Mouse (Mus musculus): ENCODE results near the gene Rps29. TPM values are rescaled to one million over a fixed set of nuclear protein-coding genes. Genes with fewer than 3 reads are reported as not detected.
"Not testable (repeated sequence)": the region's sequence is repeated elsewhere in the genome, so short reads cannot be mapped to it uniquely, and the experiment has no call there.

The Rps29 gene
- total RNA-seq (2021): 1,000 to 10,000 TPM; 1,152 to 1,205 TPM
- long read RNA-seq, experiment 1, transcript Rps29-201 (3 exons, 390 nt): major isoform, 256 of 261 reads
- long read RNA-seq, experiment 1, partial matches to known transcripts: 2 of 261 reads
- long read RNA-seq, experiment 1, other reads (novel, unspliced or antisense): 3 of 261 reads
- long read RNA-seq, experiment 2, transcript Rps29-201 (3 exons, 390 nt): major isoform, 359 of 363 reads
- long read RNA-seq, experiment 2, partial matches to known transcripts: 4 of 363 reads
- long read RNA-seq, experiment 2, other reads (novel, unspliced or antisense): 0 of 363 reads

DNA sequence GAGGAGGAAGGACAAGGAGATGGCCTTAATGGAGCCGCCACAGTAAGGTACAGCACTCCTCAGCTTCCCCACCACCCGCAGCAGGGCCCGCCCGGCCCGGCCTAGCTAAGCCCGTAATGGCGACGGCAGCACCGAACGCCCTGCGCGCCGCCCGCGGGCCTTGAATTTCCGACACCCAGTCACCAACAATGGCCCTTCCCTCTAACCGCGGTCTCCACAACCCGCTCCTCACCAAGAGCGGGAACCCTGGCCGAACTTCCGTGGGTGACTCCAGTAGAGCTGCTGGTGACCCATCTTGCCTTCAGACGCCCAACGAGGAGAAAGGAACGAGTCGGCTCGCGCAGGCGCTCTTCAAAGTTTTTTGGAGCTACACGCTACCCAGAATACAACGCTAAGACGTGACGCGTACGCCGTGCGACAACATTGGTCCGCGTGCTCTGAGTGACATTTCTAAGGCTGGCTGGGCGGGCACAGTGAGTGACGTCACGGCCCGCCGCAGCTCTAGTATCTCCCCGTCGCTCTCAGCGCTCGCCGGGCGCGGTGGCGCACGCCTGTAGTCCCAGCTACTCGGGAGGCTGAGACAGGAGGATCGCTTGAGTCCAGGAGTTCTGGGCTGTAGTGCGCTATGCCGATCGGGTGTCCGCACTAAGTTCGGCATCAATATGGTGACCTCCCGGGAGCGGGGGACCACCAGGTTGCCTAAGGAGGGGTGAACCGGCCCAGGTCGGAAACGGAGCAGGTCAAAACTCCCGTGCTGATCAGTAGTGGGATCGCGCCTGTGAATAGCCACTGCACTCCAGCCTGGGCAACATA is at the start of gene Rps29:
Gene Rps29, minus strand, starts transcription at position 422 of the 813 bp plus-strand sequence.
- peak; percentile 95 for DNase-seq
- intact Hi-C loops (cut with DNase I; ENCODE audit: low total_unique reads): not testable (repeated sequence)

DNA sequence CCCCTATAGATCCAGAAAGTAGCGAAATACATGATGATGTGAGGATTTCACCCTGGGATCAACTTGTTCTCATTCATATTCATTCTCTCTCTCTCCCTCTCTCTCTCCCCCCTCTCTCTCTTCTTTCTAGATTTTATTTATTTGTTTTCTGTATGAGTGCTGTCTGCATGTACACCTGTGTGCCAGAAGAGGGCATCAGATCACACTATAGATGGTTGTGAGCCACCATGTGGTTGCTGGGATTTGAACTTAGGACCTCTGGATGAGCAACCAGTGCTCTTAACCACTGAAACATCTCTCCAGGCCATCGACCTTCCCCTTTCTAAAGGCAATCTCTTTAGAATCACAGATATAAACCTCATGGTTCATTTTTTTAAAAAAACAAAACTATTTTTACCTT is 49.5 kb upstream of the Rps29 start:
- intact Hi-C loops (cut with DNase I; ENCODE audit: low total_unique reads): no loop called here
- no peak for DNase-seq

DNA sequence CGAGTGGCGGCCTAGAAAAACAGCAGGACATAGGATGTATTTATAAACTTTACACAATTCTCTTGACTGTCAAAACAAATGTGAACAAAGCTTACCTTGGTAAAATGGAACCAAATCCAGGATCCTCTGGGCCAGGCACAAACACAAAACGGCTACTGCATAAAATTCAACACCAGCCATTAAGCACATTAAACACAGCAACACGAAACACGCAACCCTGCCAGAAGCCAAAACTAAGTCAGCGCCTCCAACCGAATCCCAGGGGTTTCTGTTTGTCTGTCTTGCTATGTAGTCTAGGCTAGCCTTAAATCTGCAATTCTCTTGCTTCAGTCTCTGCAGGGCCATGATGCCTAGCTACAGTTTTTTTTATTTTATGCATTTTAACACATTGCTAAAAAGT is 48.9 kb upstream of the Rps29 start:
- no peak for DNase-seq
- intact Hi-C loops (cut with DNase I; ENCODE audit: low total_unique reads): no loop called here

DNA sequence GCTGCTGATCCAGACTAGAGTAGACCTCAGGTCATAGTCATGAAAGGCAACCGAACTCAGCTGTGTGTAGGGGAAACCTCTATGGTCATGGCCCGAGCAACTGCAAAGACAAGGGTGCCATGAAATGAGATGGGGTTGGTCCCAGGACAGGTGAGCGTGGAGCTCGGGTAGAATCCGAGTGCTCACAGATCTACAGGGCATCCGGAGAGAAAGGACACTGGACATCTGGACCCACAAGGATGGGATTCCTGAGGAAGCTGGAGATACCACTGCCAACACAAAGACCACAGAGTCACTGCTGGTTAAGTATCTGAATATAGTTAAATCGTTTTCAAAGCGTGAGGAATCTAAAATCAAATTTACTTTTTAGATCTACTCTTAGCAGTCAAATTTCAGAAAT is 48.4 kb upstream of the Rps29 start:
- intact Hi-C loops (cut with DNase I; ENCODE audit: low total_unique reads): no loop called here
- no peak for DNase-seq

DNA sequence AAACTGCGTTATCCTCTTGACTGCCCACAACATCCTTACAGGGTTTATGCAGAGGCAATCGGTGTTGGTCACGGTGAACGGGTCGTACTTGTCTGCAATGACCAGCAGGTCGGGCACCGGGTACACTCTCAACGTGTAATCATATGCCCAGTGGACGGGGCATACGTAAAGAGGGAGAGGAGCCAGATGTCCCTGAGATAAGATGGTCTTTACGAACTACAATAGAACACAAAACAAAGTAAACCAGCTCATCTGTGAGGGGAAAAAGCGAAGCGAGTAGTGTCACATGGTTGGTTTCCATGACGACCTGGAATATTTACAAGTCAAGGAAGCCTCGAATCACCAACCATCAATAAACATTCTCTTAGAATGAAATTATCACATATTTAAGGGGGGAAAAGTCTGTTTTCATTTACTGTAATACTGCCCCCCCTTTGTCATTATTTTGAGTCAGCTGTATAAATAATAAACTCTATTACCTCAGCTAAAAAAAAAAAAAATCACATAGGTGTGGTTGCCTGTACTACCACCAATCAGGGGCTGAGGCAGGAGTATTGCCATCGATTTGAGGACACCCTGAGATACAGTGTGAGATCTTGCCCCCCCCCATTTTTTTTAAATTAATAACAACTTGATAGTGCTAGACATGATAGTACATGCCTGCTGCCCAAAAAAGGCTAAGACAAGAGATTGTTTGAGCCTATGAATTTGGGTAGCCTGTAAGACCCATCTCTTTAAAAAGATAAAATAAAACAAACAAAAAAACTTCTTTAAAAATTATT is 45.3 kb upstream of the Rps29 start, which contains the start of gene Gm49384:
Gene Gm49384, minus strand, starts transcription at position 216 of the 782 bp plus-strand sequence.
- intact Hi-C loops (cut with DNase I; ENCODE audit: low total_unique reads): no loop called here
- no peak for DNase-seq

DNA sequence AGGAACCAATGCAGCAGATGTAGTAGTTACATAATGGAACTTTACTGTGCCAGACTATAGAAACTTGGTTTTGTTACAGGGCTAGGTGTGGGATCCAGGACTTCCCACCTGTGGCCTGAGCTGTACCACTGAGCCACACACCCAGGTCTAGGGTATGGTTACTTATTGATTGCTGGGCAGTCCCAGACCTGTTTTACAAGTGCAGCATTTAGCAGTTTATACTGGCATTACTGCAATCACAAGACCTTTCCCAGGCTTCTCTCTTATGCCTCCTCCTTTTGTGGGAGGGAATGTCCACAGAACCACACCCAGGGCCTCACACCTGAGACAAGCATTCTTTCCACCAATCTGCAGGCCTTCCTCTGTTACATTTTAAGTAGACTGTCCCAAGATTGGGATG is 40.0 kb upstream of the Rps29 start:
- no peak for DNase-seq
- intact Hi-C loops (cut with DNase I; ENCODE audit: low total_unique reads): no loop called here

DNA sequence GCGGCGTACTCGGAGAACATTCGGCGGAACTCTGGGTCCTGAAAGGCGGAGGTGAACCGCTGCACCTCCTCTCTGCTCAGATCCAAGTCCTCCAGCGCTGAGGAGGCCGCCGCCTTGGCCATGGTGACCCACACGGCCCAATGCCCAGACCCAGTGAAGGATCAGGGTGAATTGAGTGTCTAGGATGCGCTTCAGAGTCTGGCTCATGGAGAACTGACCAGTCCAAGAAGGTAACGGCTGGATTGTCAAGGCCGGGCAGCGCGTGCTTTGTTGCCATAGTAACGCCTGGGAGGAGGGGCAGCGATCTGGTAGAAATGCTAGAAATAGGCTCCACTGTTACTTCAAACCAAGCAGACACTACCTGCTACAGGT is 39.2 kb upstream of the Rps29 start, which contains the start of gene Dnaaf2:
Gene Dnaaf2, minus strand, starts transcription at position 266 of the 372 bp plus-strand sequence.
- intact Hi-C loops (cut with DNase I; ENCODE audit: low total_unique reads): no loop called here

DNA sequence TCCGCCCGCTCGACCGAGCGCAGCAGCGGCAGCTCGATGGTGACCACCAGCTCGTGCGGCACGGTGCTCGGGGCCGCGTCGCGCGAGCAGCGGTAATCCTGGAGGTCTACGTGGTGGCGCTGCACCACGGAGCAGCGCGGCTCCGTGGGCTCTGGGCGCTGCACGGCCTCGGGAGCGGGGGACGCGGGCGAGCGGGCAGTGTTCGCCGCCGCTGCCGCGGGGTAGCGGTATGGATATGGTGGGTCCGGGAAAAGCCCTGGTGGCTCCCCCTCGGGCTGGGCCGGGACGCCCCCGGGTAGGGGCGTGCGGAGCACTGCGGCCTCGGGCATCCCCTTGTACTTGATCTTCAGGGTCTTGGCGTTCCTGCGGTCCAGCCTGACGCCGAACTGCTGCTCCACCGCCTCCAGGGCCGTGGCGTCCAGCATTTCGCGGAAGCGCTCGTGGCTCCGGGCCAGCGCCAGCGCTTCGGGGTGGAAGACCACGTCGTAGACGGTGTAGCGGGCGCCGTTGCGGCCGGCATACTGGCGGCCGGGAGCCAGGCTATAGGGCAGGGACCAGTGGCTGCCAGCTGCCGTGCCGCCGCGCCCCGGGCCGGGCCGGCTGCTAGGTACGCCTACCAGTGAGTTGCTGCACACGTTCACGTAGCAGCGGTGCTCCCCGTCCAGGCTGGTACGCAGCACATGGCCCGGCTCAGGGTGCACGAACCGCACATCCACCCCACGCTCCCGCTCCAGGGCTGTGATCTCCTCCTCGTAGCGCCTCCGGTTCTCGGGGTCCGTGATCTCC is 38.6 kb upstream of the Rps29 start:
- peak; percentile 64 for DNase-seq
- intact Hi-C loops (cut with DNase I; ENCODE audit: low total_unique reads): no loop called here

More for the DNA sequence above, 39.2 kb upstream of the Rps29 start, which contains the start of gene Dnaaf2:
- DNase-seq: peak; percentile 56

DNA sequence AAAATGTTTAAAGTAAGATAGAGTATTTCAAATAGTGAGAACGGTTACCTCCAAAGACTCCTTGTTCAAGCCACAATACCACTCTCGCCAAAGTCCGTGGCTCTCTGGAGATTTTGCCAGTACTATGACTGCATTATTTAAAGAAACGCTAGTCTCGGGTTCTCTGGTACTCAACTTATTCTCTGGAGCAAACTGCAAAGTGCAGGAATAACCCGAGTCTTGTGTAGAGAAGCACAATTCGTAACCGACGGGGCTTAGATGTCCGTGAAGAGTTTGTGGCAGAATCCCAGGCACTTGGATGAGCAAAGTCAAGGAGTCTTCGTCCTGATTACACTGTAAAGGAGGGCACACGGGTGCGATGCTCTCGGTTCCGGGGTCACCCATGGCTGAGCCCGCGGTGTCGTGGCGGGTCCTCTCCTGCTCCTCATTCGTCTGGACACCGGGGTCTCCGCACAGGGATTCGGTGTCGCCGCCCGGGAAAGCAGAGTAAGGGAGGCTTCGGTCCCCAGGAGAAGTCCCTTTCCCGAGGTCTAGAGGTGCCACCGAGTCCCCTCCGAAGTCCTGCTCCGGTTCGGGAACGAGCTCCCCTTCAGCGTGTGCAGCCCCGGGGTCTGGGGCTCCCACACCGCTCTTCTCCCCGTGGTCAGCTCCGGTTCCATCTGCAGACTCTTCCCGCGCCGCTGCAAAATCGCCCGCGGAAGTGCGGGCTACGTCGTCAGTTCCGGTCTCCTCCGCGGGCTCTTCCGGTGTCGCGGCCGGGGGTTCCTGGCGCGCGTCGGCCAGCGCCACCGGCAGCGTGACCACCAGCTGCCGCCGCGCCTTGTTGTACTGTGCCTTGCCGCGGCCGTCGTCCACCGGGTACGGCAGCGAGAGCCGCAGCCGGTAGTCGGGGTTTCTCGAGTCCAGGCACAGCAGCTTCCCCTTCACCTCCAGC is 37.7 kb upstream of the Rps29 start, which contains the start of gene Gm49383:
Gene Gm49383, minus strand, starts transcription at position 661 of the 934 bp plus-strand sequence.
- peak; percentile 70 for DNase-seq
- intact Hi-C loops (cut with DNase I; ENCODE audit: low total_unique reads): no loop called here

DNA sequence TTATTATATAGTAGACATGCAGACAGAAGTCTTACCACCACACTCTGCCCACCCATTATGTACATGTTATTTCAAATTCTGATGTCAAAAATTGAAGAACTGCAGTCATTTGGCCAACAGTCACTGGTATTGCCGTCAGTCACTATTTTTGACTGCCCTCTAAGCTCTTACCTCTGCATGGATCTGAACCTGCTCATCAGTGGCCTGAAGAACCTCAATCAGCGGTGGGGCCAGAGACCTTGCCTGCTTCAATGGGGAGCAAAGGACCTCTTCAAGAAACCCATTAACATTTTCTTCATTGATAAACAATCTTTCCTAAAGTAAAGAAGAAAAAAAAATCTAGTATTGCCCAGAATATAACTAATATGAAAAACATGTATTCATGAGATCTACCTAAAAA is 33.7 kb upstream of the Rps29 start:
- DNase-seq: no peak

DNA sequence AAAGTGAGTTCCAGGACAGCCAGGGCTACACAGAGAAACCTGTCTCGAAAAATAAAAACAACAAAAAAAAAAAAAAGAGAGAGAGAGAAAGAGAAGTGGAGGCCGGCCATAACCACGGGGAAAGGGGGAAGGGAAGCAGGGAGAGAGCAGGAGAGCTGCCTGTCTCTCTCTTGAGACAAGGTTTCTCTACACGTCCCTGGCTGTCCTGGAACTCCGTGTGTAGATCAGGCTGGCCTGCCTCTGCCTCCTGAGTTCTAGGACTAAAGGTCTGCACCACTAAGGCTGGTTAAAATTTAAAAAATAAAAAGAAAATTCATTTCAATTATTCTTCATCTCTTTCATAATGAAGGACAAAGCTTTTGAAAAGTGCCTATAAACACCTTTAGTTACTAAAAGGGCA is 32.4 kb upstream of the Rps29 start:
- intact Hi-C loops (cut with DNase I; ENCODE audit: low total_unique reads): no loop called here

More for the DNA sequence above, 33.7 kb upstream of the Rps29 start:
- intact Hi-C loops (cut with DNase I; ENCODE audit: low total_unique reads): no loop called here

DNA sequence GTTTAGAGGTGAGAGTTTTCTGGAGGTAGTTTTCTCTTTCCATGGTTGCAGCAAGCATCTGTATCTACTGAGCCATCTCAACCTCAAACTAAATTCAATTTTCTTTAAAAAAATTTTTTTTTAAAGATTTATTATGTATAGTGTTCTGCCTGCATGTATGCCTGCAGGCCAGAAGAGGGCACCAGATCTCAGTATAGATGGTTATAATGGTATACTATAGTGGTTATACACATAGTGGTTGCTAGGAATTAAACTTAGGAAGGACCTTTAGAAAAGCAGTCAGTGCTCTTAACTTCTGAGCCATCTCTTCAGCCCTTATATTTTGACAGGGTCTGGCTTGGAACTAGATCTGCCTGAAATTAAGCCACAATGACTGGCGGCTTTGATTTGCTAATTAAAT is 31.5 kb upstream of the Rps29 start:
- DNase-seq: no peak
- intact Hi-C loops (cut with DNase I; ENCODE audit: low total_unique reads): no loop called here

More for the DNA sequence above, 32.4 kb upstream of the Rps29 start:
- DNase-seq: no peak

DNA sequence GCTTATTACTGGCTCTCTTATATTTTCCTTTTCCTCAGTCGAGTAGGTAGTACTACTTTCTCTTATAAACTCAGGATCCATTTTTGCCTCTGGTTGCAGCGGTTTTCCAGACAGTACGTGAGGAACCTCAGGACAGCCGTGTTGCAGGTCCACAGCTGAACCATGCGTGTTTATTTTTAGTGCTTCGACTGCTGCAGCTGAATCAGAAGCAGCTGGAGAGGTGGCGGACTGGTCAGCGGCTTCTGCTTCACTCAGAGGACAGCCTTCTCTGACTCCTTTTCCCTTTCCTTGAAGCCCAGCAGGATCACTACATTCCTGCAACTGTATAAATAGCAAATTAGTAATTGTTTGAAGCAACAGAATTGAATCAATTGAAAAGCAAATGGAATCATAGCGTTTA is 31.1 kb upstream of the Rps29 start:
- no peak for DNase-seq
- intact Hi-C loops (cut with DNase I; ENCODE audit: low total_unique reads): no loop called here

DNA sequence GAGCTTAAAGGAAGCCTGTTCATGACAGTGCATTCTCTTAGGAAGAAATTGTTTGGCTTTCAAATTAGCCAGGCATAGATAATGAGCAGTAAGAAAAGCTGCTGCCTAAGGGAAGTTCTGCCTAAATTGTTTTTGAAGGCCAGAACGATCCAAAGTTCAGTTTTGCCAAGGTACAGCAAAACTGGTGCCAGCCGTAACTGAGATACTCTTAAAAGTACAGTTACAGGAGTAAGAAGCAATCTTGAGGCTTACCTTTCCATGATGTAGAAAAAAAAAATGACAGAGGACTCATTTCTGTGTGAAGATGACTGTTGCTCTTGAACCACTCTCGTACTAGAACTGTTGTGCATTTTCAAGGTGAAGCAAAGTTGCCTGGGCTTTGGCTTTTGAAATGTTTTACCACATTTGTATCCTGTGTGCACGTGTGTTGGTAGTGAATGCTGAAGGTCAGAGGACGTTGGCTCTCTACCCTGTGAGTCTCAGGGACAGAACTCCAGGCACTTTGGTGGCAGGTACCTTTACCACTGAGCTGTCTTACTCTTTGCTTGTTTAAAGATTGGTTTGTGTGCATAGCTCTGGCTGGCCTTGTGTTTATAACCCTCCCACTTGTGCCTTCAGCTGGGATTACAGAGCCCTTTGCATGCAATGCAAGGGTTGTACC is 28.0 kb upstream of the Rps29 start:
- intact Hi-C loops (cut with DNase I; ENCODE audit: low total_unique reads): loop anchor here (10.0 kb wide), 1 partner anchor 408 kb away; no protein-coding TSS in a partner anchor

DNA sequence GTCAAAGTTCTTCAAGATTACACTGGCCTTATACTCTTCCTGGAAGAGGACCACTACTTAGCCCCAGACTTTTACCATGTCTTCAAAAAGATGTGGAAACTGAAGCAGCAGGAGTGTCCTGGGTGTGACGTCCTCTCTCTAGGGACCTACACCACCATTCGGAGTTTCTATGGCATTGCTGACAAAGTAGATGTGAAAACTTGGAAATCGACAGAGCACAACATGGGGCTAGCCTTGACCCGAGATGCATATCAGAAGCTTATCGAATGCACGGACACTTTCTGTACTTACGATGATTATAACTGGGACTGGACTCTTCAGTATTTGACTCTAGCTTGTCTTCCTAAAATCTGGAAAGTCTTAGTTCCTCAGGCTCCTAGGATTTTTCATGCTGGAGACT is 26.4 kb upstream of the Rps29 start:
- no peak for DNase-seq
- intact Hi-C loops (cut with DNase I; ENCODE audit: low total_unique reads): loop anchor here (10.0 kb wide), 1 partner anchor 409 kb away; no protein-coding TSS in a partner anchor

More for the DNA sequence above, 28.0 kb upstream of the Rps29 start:
- no peak for DNase-seq

DNA sequence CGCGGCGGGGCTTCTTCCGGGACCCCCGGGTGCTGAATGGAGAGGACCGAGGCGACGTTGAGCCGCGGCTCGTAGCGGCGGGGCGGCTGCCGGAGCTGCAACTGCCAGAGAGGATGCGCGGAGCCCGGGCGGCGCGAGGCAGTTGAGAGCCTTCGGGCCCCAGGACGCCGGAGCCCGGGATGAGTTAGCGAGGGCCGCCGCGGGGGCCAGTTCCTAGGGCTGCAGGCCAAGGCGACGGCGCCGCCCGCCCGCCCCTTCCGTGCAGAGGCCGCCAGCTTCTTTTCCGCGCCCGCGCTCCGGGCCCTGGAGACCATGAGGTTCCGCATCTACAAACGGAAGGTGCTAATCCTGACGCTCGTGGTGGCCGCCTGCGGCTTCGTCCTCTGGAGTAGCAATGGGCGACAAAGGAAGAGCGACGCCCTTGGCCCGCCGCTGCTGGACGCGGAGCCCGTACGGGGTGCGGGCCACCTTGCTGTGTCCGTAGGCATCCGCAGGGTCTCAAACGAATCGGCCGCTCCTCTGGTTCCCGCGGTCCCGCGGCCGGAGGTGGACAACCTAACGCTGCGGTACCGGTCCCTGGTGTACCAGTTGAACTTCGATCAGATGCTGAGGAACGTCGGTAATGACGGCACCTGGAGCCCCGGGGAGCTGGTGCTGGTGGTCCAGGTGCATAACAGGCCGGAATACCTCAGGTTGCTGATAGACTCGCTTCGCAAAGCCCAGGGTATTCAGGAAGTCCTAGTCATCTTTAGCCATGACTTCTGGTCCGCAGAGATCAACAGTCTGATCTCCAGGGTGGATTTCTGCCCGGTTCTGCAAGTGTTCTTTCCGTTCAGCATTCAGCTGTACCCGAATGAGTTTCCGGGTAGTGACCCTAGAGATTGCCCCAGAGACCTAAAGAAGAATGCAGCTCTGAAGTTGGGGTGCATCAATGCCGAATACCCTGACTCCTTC is 25.6 kb upstream of the Rps29 start:
- intact Hi-C loops (cut with DNase I; ENCODE audit: low total_unique reads): loop anchor here (10.0 kb wide), 1 partner anchor 410 kb away; no protein-coding TSS in a partner anchor
- DNase-seq: peak; percentile 67

Data from gastrocnemius, postnatal 14 days (tissue).